Mouse (Mus musculus): ENCODE measurements around the gene Zfp352. TPM values are rescaled to one million over a fixed set of nuclear protein-coding genes. Genes with fewer than 3 reads are reported as not detected.
A peak's percentile ranks its signal among the peaks of the same experiment; 100 is the strongest.
"Not testable (repeated sequence)": the region's sequence is repeated elsewhere in the genome, so short reads cannot be mapped to it uniquely, and the experiment has no call there.

Gene Zfp352
- not detected for total RNA-seq (2021)
- long read RNA-seq, experiment 1 = 0 reads
- long read RNA-seq, experiment 2 = 0 reads

DNA sequence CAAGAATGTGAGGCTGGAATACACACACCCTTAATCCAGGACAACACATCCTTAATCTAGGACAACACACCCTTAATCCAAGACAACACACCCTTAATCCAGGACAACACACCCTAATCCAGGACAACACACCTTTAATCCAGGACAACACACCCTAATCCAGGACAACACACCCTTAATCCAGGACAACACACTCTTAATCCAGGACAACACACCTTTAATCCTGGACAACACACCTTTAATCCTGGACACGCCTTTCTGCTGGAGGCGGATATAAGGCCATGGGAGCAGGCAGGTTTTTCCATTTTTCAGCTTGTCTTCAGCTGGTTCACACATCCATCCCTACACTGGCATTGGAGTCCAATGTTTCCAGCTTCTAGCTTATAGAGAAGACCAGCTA, at the start of gene Zfp352:
Gene Zfp352, plus strand, starts transcription at position 301 of the 400 bp plus-strand sequence.
- TF ChIP-seq CTCF (conservative IDR thresholded peaks at IDR 0.05) = no peak
- Histone ChIP-seq H3K27ac (no peak within 1 kb of the TSS), H3K4me3 (no peak within 1 kb of the TSS)
- DNase-seq (ENCODE audit: low spot score in 2 of 2) = no peak

DNA sequence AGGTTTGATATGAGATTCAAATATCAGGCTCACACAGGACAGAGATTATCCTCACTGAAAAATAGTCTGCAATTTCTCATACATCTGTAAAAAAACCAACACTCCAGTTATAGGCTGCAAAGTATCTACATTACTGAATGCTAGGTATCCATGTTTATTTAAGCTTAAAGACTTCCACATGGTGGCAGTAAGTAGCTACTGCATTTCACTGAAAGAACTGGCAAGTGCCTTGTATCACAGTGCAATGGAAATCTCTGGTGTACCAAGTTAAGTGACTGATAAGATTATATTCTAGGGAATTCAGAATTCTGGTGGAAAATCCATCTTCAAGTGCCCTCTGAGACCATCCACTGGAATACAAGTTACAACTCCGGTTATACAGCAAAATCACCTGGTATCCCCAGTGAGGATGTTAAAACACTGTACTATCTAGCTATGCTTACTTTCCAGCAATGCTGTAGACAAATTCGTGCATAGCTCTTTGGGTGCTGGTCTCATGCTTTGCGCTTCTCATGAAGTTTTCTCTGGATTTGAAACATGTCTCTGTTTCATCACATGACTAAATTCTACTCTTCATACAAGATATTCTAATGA, 47.6 kb upstream of the Zfp352 start:
- H3K27ac ChIP-seq = no peak overlapping the region
- no peak overlapping the region for H3K4me3 ChIP-seq
- peak; percentile 83 for TF ChIP-seq CTCF (conservative IDR thresholded peaks at IDR 0.05)
- DNase-seq (ENCODE audit: low spot score in 2 of 2) = peak; percentile 10 to 23

DNA sequence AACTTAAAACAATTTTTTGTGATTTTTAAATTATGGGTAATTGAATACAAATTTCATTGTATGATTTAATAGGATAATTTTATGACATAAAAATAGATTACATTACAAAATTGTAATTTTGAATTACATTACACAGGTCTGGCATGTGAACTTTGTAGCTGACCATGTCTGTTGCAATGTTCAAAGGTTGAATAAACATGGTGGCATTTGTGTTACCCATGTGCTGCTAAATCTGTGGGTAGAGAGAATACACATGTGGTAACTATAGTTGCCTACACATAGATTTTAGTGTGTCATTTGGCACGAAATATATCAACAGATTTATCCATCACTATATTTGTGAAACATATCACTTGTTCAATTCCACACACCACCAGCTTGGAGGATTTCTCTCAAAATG, 44.6 kb upstream of the Zfp352 start:
- H3K27ac ChIP-seq = no peak overlapping the region
- no peak for DNase-seq (ENCODE audit: low spot score in 2 of 2)
- H3K4me3 ChIP-seq = no peak overlapping the region
- TF ChIP-seq CTCF (conservative IDR thresholded peaks at IDR 0.05) = no peak

DNA sequence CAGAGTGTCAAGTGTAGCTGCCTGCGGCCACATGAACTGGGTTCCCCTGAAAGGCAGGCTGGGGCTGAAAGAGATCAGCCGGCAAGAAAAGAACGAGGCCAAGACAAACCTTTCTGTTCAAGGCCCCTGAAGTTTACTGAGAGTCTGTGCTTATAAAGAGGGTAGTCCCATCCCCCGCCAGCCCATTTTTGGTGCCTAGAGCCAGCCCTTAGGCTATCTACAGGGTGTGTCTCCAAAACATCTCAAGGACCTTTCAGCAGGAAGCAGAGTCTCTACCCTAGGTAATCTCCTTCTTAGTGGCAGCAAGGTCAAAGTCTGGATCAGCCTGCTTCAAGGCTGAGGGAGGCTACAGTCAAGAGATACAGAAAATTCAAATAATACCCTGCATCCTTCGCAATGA, 15.2 kb upstream of the Zfp352 start:
- Histone ChIP-seq H3K4me3 (no peak overlapping the region), H3K27ac (no peak overlapping the region)
- no peak for DNase-seq (ENCODE audit: low spot score in 2 of 2)
- TF ChIP-seq CTCF (conservative IDR thresholded peaks at IDR 0.05) = no peak

DNA sequence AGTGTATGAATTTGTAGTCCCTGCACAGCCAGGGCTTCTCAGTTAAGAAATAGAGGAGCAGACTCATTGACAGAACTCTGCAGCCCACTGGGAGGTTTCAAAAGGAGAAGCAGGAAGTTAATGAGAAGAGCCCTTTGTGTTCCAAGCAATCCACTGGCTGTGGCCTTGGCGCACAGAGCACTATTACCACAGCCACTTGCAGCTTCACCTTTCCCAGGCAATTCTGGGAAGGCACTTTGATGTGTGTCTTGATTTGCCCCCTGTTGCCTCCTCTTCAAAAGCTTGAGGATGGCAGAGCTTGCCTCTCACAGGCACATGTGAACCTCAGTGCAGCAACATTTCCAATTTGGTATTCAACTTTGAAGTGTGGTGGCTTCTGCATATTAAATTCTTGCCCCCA, 7.1 kb upstream of the Zfp352 start:
- Histone ChIP-seq H3K4me3 (no peak overlapping the region), H3K27ac (no peak overlapping the region)
- DNase-seq (ENCODE audit: low spot score in 2 of 2) = no peak
- TF ChIP-seq CTCF (conservative IDR thresholded peaks at IDR 0.05) = no peak

DNA sequence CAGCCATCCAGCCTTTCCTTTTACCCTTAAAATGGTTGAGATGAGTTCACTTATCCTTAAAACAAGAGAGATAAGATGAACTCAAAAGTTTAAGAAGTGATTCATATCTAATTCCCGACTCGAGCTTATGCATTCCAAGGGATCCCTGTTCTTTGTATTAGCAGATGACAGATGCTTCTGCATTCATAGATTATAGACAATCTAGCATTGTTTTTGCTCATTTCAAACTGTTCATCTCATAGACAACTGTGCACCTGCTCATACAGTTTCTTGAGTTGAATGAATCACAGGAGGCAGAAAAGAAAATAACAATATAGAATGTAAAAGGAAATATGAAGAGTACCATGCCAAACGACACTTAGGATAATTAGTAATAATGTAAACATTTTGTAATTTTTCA, 6.5 kb upstream of the Zfp352 start:
- no peak overlapping the region for H3K4me3 ChIP-seq

DNA sequence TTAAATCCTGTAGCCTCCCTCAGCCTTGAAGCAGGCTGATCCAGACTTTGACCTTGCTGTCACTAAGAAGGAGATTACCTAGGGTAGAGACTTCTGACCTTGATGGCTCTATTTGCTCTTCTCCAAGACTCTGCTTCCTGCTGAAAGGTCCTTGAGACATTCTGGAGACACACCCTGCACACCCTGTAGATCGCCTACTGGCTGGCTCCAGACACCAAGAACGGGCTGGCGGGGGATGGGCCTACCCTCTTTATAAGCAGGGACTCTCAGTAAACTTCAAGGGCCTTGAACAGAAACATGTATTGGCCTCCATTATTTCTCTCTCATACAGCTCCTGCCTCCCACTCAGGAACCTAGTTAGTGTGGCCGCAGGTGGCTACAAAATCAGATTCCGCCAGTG, 17.0 kb downstream of the Zfp352 start:
- H3K27ac ChIP-seq; DNase-seq (ENCODE audit: low spot score in 2 of 2); H3K4me3 ChIP-seq: not testable (repeated sequence)

More for the DNA sequence above, 6.5 kb upstream of the Zfp352 start:
- no peak overlapping the region for H3K27ac ChIP-seq
- DNase-seq (ENCODE audit: low spot score in 2 of 2) = no peak
- TF ChIP-seq CTCF (conservative IDR thresholded peaks at IDR 0.05) = no peak

DNA sequence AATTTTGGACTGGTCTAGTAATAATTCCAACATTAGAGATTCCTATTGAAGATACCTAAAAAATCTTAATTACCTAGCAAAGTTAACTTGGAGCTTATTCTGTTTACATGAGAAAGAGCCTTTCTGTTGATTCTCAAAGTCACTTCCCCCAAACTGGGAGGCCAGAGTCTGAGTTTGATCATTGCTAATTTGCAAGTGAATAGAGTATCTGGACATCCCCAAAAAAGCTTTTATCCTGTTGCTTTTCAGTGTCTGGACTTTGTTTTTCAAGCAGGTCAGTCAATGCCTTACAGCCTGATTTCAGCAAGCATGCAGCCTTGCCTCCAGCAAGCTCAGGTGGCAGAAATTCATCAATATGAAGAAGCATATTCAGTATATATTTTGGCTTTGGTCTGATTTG, 51.2 kb downstream of the Zfp352 start:
- DNase-seq (ENCODE audit: low spot score in 2 of 2) = no peak
- H3K27ac ChIP-seq = no peak overlapping the region
- TF ChIP-seq CTCF (conservative IDR thresholded peaks at IDR 0.05) = no peak
- no peak overlapping the region for H3K4me3 ChIP-seq
